Mouse (Mus musculus): ENCODE results near the gene Mbd4. TPM values are rescaled to one million over a fixed set of nuclear protein-coding genes. Genes with fewer than 3 reads are reported as not detected.

Mbd4 gene
- 5.7 TPM for polyA plus RNA-seq (2014; fragmentation: Illumina TruSeq; extraction: RNeasy Lipid Tissue Mini Kit (QIAGEN cat#74804); ENCODE audit: low read depth, low replicate concordance)

DNA sequence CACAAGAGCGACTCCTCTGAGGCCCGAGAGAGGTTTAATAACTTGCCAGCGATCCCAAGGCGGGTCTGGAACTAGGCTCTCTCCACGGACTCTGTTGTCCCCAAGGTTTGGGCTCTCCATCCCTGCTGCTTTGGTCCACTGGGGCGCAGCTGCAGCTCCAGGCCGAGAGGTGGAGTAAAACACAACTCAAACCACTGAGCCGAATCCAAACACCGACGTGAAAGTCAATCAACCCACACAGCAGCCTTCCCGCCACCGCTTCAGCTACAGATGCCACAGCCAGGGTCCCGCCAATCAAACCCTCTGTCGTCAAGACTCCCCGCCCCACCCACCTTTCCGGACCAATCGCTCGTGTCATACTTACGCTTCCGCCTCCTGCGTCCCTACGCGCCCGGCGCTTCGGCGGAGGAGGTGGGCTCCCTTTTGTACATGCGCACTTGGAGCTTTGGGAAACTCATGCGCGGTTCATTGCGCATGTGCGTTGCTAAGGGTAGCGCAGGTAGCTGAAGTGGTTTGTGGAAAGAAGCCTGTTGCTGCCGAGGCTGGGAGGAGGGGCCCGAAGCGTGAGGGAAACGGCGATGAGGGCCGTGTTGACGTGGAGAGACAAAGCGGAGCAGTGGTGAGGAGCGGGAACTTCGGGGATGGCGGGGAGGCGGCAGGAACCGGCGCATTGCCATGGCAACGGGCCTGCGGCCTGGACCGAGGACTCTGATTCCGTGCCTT lies at the start of gene Mbd4, which contains the start of gene Ift122:
Mbd4 (minus strand) TSS at position 281 of the 723 bp plus-strand sequence.
Ift122 (plus strand) TSS at position 380 of the 723 bp plus-strand sequence.

GRCm38 (mm10) chr6:115838161-115838597 lies 15.0 kb downstream of the Mbd4 start, which contains the start of gene Efcab12:
Gene Efcab12, minus strand, starts transcription at chr6:115838412.

DNA sequence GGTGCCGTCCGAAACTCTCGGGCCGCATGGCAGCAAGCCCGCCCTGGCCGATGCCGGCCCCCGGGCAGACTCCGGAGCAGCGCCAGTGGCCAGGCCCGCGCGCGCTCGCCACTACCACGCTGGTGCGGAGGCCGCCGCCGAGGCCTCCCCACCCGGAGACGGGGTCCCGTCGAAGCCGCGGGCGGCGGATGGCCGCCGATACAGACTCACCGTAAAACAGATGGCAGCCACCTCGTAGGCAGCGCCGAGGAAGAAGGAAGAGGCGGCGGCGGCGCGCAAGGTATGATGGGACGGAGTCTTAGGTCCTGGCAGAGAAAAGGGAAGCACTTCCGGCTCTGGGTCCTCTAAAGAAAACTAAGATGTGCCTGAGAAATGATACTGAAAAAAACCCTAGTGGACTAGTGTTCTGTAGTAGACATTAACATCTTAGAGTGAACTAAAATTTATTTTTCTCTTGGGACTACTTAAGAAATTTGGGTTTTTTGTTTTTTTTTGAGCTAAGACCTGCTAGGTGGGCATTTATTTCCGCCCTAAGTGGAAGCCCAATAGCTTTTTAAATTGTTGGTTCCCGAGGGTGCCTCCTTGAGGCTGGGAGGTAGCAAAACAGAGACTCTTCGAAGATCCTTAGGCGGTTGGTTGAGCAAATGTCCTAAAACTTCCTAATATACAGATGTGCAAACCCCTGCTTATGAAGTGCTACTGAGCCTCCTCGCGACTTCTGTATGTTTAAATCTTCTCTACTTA lies 44.5 kb downstream of the Mbd4 start, which contains the start of gene Rpl32:
Rpl32 (minus strand) TSS at position 260 of the 744 bp plus-strand sequence.

Other genes starting within 250 kb of the Mbd4 start
- 34.9 TPM for gene Raf1, start 176.7 kb downstream of the Mbd4 start, polyA plus RNA-seq (2014; fragmentation: Illumina TruSeq; extraction: RNeasy Lipid Tissue Mini Kit (QIAGEN cat#74804); ENCODE audit: low read depth, low replicate concordance)
- gene Tmem40, start 91.0 kb downstream of the Mbd4 start, polyA plus RNA-seq (2014; fragmentation: Illumina TruSeq; extraction: RNeasy Lipid Tissue Mini Kit (QIAGEN cat#74804); ENCODE audit: low read depth, low replicate concordance), result not detected
- 5.2 TPM for gene Cand2, start 78.8 kb downstream of the Mbd4 start, polyA plus RNA-seq (2014; fragmentation: Illumina TruSeq; extraction: RNeasy Lipid Tissue Mini Kit (QIAGEN cat#74804); ENCODE audit: low read depth, low replicate concordance)
- gene Rpl32, start 44.6 kb downstream of the Mbd4 start, polyA plus RNA-seq (2014; fragmentation: Illumina TruSeq; extraction: RNeasy Lipid Tissue Mini Kit (QIAGEN cat#74804); ENCODE audit: low read depth, low replicate concordance), result 179 TPM
- gene Efcab12, start 15.0 kb downstream of the Mbd4 start, polyA plus RNA-seq (2014; fragmentation: Illumina TruSeq; extraction: RNeasy Lipid Tissue Mini Kit (QIAGEN cat#74804); ENCODE audit: low read depth, low replicate concordance), result not detected
- gene Ift122, start 99 bp upstream of the Mbd4 start, polyA plus RNA-seq (2014; fragmentation: Illumina TruSeq; extraction: RNeasy Lipid Tissue Mini Kit (QIAGEN cat#74804); ENCODE audit: low read depth, low replicate concordance), result 13.0 TPM
- gene Rho, start 78.4 kb upstream of the Mbd4 start, polyA plus RNA-seq (2014; fragmentation: Illumina TruSeq; extraction: RNeasy Lipid Tissue Mini Kit (QIAGEN cat#74804); ENCODE audit: low read depth, low replicate concordance), result 0.17 TPM
- not detected for gene H1foo, start 91.6 kb upstream of the Mbd4 start, polyA plus RNA-seq (2014; fragmentation: Illumina TruSeq; extraction: RNeasy Lipid Tissue Mini Kit (QIAGEN cat#74804); ENCODE audit: low read depth, low replicate concordance)
- 35.9 TPM for gene Plxnd1, start 141.6 kb upstream of the Mbd4 start, polyA plus RNA-seq (2014; fragmentation: Illumina TruSeq; extraction: RNeasy Lipid Tissue Mini Kit (QIAGEN cat#74804); ENCODE audit: low read depth, low replicate concordance)

All from adrenal gland, adult 10 weeks (tissue).